Mouse (Mus musculus) G1E (cell line): Measurements from ENCODE around the gene Tymp.

Source experiments
- CTCF ChIP-seq: IDR thresholded peaks from 2 replicates; pipeline ENCODE4 v1.5.1; 2012; ENCODE audit warnings: low read depth, low read length, inconsistent platforms, mixed read lengths
- GATA1 ChIP-seq: IDR thresholded peaks from 2 replicates; pipeline ENCODE4 v1.6.1; 2012; ENCODE audit warnings: borderline replicate concordance, low read length, inconsistent platforms, mixed read lengths
- POLR2AphosphoS5 ChIP-seq: IDR thresholded peaks from 2 replicates; pipeline ENCODE4 v1.6.1; 2012; ENCODE audit warnings: low read depth, low read length, inconsistent platforms; ENCODE audit not compliant: insufficient replicate concordance

DNA sequence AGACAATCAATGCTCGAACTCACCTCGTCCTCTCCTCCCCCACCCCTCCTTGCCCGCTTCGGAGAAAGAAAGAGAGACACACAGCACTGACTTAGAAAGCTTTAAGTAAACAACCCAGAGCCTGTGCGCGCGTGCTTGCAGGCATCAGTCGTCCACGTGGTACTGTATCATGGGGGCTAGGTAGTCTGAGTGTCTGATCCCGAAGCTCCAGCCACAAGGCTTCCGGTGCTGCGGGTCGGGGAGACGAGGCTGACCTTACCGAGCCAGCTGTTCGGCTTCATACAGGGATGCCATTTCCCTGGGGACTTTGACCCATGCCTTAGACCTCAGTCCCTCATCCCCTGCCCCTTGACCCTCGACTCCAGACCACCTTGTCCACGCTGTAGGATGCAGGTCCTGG lies 523 bp upstream of the Tymp start:
- TF ChIP-seq CTCF: no peak
- TF ChIP-seq POLR2AphosphoS5: no peak
- no peak for TF ChIP-seq GATA1
